Comparison of ENCODE assay signal across 8 mouse cellular contexts in the genomic region with DNA sequence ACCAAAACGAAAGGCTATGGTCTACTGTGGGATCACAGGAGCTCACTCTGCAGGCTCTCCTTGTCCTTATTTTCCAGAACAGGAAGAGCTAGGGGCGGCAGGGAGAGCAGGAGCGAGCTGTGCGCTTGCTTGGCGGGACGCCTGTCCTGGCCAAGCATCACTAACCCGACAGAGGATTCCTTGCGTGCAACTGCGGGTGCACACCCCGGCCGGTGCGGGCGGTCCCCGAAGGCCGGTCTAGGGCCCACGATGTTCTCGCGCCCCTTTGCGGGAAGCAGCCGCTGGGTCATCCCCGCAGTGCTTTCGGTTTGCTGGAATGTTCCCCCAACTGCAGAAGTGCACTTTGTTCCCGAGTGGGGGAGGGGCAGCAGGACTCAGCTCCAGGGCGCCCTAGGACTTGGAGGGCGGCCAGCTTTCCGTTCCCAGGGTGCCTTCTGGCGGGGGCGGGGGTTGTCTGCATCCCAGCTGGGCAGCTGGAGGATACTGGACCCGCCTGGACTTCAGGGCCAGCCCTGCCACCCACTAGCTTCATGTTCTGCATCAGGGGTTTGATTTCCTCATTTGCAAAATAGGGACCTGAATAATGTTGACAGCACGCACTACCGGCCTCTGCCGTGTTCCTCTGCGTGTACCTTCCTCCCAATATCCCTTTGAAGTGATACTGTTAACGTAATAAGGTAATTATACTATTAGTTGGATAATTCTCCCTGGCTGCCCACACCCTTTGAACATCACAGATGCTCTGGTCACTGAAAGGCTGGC. TPM values are rescaled to one million over a fixed set of nuclear protein-coding genes. Genes with fewer than 3 reads are reported as not detected.
DNase-seq lines count a peak whose midpoint lies in the region; ATAC-seq and TF ChIP-seq lines count a peak whose summit lies in the region.

No protein-coding gene starts in this region.

- peak overlapping the region; percentile 86 for H3K4me2 ChIP-seq in forebrain, embryonic 15.5 days (replicated peaks)
- peak overlapping the region; percentile 54 for H3K4me2 ChIP-seq in liver, embryonic 14.5 days (ENCODE audit: low read depth)
- peak overlapping the region; percentile 69 for H3K4me2 ChIP-seq in stomach, embryonic 16.5 days (ENCODE audit: low read depth, low read length)

- no peaks in the 10 kb centered on the region for H3K36me3 ChIP-seq in E14TG2a.4 (ENCODE audit: insufficient read depth, low read length)
- no peaks in the 10 kb centered on the region for H3K36me3 ChIP-seq in forebrain, embryonic 15.5 days
- H3K36me3 ChIP-seq in liver, embryonic 14.5 days (replicated peaks; ENCODE audit: control insufficient read depth, insufficient read depth, low read depth): no peaks in the 10 kb centered on the region
- H3K36me3 ChIP-seq in stomach, embryonic 16.5 days (ENCODE audit: control insufficient read depth, insufficient read depth, low read length): no peaks in the 10 kb centered on the region

- peak; percentile 68 for DNase-seq in cerebellum, adult 11 months
- peak; percentile 97 to 98 for DNase-seq in heart, postnatal 10 days
- DNase-seq in large intestine, adult 2 months (ENCODE audit: low read depth, low spot score): peak; percentile 71
- peak; percentile 27 to 42 (median 31) for DNase-seq in liver, embryonic 14.5 days (ENCODE audit: low read depth in 3 of 3, low spot score in 3 of 3)
- peak; percentile 81 for DNase-seq in neural tube, embryonic 10.5 days (ENCODE audit: extremely low spot score, low spot score)

- H3K4me3 ChIP-seq in E14TG2a.4 (replicated peaks; ENCODE audit: low read length): peak overlapping the region; percentile 74
- peak overlapping the region; percentile 49 for H3K4me3 ChIP-seq in forebrain, embryonic 15.5 days
- peak overlapping the region; percentile 21 to 40 for H3K4me3 ChIP-seq in liver, embryonic 14.5 days (ENCODE audit: insufficient read depth in 1 of 2, low read depth in 2 of 2, low read length in 2 of 2)
- H3K4me3 ChIP-seq in stomach, embryonic 16.5 days (replicated peaks; ENCODE audit: low read length): peak overlapping the region; percentile 59

- H3K27me3 ChIP-seq in E14TG2a.4 (ENCODE audit: insufficient read depth, low read length): peaks cover 39% of the 10 kb centered on the region
- H3K27me3 ChIP-seq in forebrain, embryonic 15.5 days: no peaks in the 10 kb centered on the region
- peaks cover 5% of the 10 kb centered on the region for H3K27me3 ChIP-seq in liver, embryonic 14.5 days (ENCODE audit: control insufficient read depth, insufficient read depth, low read length)
- H3K27me3 ChIP-seq in stomach, embryonic 16.5 days (ENCODE audit: control insufficient read depth, insufficient read depth, low read length): no peaks in the 10 kb centered on the region

- peak overlapping the region; percentile 62 for H3K27ac ChIP-seq in forebrain, embryonic 15.5 days (replicated peaks)
- H3K27ac ChIP-seq in liver, embryonic 14.5 days: peak overlapping the region; percentile 52
- peak overlapping the region; percentile 98 for H3K27ac ChIP-seq in stomach, embryonic 16.5 days (ENCODE audit: low read length)

- H3K9me3 ChIP-seq in E14TG2a.4 (ENCODE audit: low read length): peaks cover 8% of the 10 kb centered on the region; the same call in 1 of the 2 replicates
- no peaks in the 10 kb centered on the region for H3K9me3 ChIP-seq in forebrain, embryonic 15.5 days
- no peaks in the 10 kb centered on the region for H3K9me3 ChIP-seq in liver, embryonic 14.5 days (ENCODE audit: control insufficient read depth, low read length)
- no peaks in the 10 kb centered on the region; the same call in 1 of the 2 replicates for H3K9me3 ChIP-seq in stomach, embryonic 16.5 days (replicated peaks; ENCODE audit: control insufficient read depth, low read length)

- no peak for TF ChIP-seq EP300 in liver, embryonic 14.5 days (IDR thresholded peaks at IDR 0.05; ENCODE audit: low read depth)

- peaks cover 34% of the 10 kb centered on the region for H3K4me1 ChIP-seq in E14TG2a.4 (replicated peaks; ENCODE audit: low read depth, low read length)
- H3K4me1 ChIP-seq in forebrain, embryonic 15.5 days: peaks cover 18% of the 10 kb centered on the region
- no peaks in the 10 kb centered on the region for H3K4me1 ChIP-seq in liver, embryonic 14.5 days (replicated peaks; ENCODE audit: control insufficient read depth in 2 of 2, insufficient read depth in 2 of 2, low read length in 1 of 2)
- peaks cover 14% of the 10 kb centered on the region for H3K4me1 ChIP-seq in stomach, embryonic 16.5 days (ENCODE audit: control insufficient read depth, insufficient read depth, low read length)

- peak; percentile 57 for ATAC-seq in forebrain, embryonic 15.5 days (replicated peaks)
- ATAC-seq in liver, embryonic 14.5 days (ENCODE audit: insufficient read depth): peak; percentile 63
- ATAC-seq in stomach, embryonic 16.5 days (ENCODE audit: insufficient read depth, low FRiP score): peak; percentile 89

- WGBS in forebrain, embryonic 15.5 days: 1% methylated on average over 34 of the region's 34 CpGs
- WGBS in large intestine, adult 2 months: under 1% methylated on average over 34 of the region's 34 CpGs
- WGBS in liver, embryonic 14.5 days (ENCODE audit: insufficient replicate concordance): 2% methylated on average over 34 of the region's 34 CpGs
- WGBS in stomach, embryonic 16.5 days: under 1% methylated on average over 34 of the region's 34 CpGs

- intact Hi-C loops in heart, postnatal 10 days (cut with DNase I): no loop called here

- H3K9ac ChIP-seq in forebrain, embryonic 15.5 days (replicated peaks): peak overlapping the region; percentile 51
- H3K9ac ChIP-seq in liver, embryonic 14.5 days (replicated peaks): peak overlapping the region; percentile 16; the same call in 1 of the 2 replicates
- H3K9ac ChIP-seq in stomach, embryonic 16.5 days (ENCODE audit: low read length): peak overlapping the region; percentile 82

- TF ChIP-seq CTCF in E14TG2a.4 (conservative IDR thresholded peaks at IDR 0.05; ENCODE audit: low read length): no peak
- TF ChIP-seq CTCF in liver, embryonic 14.5 days (IDR thresholded peaks at IDR 0.05; ENCODE audit: low read depth): no peak

RNA-seq across cellular contexts. Expression of a gene that starts 39.6 kb away (rescaled TPM):
- 0.36 and 0.61 TPM in 2 replicates for polyA plus RNA-seq in forebrain, embryonic 15.5 days (2015; fragmentation: Nextera tagmentation; extraction: Ambion mirVana)
- total RNA-seq in heart, postnatal 10 days (2021): under 1 TPM; 0.07 to 0.22 TPM
- not detected in 2 replicates for polyA plus RNA-seq in large intestine, adult 2 months (2012; rRNA removed)
- polyA plus RNA-seq in liver, embryonic 14.5 days (2012; rRNA removed): 0.01 and 0.02 TPM in 2 replicates
- not detected in 2 replicates for polyA plus RNA-seq in liver, embryonic 14.5 days (2014; fragmentation: Nextera tagmentation; extraction: Ambion mirVana)
- polyA plus RNA-seq in stomach, embryonic 16.5 days (2015; fragmentation: Nextera tagmentation; extraction: Ambion mirVana): not detected in 2 replicates

Comparison
In these comparisons a context has a peak if more than half of its experiments do, and no peak if none do; other contexts are left out.
1. Peak in every context shown above with its lines: DNase-seq, ATAC-seq, H3K4me3 ChIP-seq and H3K27ac ChIP-seq.
2. DNase-seq: peak in every context shown above with its lines; median percentile 98 in heart, postnatal 10 days; 81 in neural tube, embryonic 10.5 days; 71 in large intestine, adult 2 months; 68 in cerebellum, adult 11 months; 31 in liver, embryonic 14.5 days.
3. H3K9ac ChIP-seq: peak in every context shown above with its lines; median percentile 82 in stomach, embryonic 16.5 days; 51 in forebrain, embryonic 15.5 days; 16 in liver, embryonic 14.5 days.